ENCODE assay signal across 28 mouse cellular contexts in the genomic region with DNA sequence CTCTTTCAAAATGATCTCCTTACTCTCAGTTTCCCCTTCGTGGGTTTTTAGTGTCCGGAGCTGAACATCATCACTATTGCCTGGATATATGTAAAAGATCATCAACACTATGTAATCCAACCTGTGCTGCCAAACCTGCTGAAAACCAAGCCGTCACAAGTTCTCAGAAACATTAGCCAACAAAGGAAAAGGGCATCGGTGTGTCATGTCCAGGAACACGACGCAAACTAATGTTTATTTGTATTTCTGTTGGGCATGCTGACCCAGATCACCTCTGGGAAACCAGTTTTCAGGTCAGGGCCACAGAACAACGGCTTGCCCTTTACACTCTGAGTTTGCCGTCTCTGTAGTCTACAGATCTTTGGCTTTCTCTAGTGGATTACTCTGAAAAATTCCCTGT.
A peak's percentile ranks its signal among the peaks of the same experiment; 100 is the strongest.
DNase-seq lines count a peak whose midpoint lies in the region; ATAC-seq and TF ChIP-seq lines count a peak whose summit lies in the region.
"Had no signal": no experiment of that assay in that cellular context is flagged by ENCODE, and none has a peak within 500 bp of the region (broad histone marks: within the 10 kb centered on the region; RNA-seq: fewer than 3 reads in every experiment).

No protein-coding gene starts in this region.

- H3K4me2 ChIP-seq in kidney, embryonic 14.5 days (replicated peaks; ENCODE audit: low read depth, low read length) = no peak overlapping the region
- H3K4me2 ChIP-seq in liver, postnatal 0 days (ENCODE audit: low read depth, low read length) = no peak overlapping the region
- H3K4me2 ChIP-seq in liver, embryonic 11.5 days = no peak overlapping the region
- H3K4me2 ChIP-seq: embryonic facial prominence, embryonic 12.5 days; forebrain, embryonic 15.5 days; hindbrain, embryonic 15.5 days; limb, embryonic 13.5 days; liver, embryonic 15.5 days; midbrain, embryonic 12.5 days; neural tube, embryonic 12.5 days had no signal

- intact Hi-C loops in gastrocnemius, postnatal 36 days (cut with DNase I) = no loop called here

- H3K4me1 ChIP-seq in kidney, embryonic 14.5 days (ENCODE audit: control insufficient read depth, insufficient read depth, low read length) = no peaks in the 10 kb centered on the region
- H3K4me1 ChIP-seq in liver, postnatal 0 days (ENCODE audit: insufficient read depth) = peaks cover 5% of the 10 kb centered on the region
- no peaks in the 10 kb centered on the region for H3K4me1 ChIP-seq in liver, embryonic 11.5 days (replicated peaks; ENCODE audit: control insufficient read depth, insufficient read depth, low read length)
- H3K4me1 ChIP-seq: embryonic facial prominence, embryonic 12.5 days; forebrain, embryonic 15.5 days; hindbrain, embryonic 15.5 days; limb, embryonic 13.5 days; liver, embryonic 15.5 days; megakaryocyte, embryonic 14.5 days; midbrain, embryonic 12.5 days; neural tube, embryonic 12.5 days had no signal

- H3K27ac ChIP-seq in kidney, embryonic 14.5 days (ENCODE audit: low read depth, low read length) = no peak overlapping the region
- peak overlapping the region; percentile 82 for H3K27ac ChIP-seq in liver, postnatal 0 days (ENCODE audit: low read depth)
- H3K27ac ChIP-seq in liver, embryonic 11.5 days (ENCODE audit: low read depth, low read length) = no peak overlapping the region
- H3K27ac ChIP-seq: embryonic facial prominence, embryonic 12.5 days; forebrain, embryonic 15.5 days; hindbrain, embryonic 10.5 days; hindbrain, embryonic 15.5 days; limb, embryonic 13.5 days; liver, embryonic 15.5 days; midbrain, embryonic 12.5 days; neural tube, embryonic 12.5 days had no signal

- H3K9me3 ChIP-seq in kidney, embryonic 14.5 days (ENCODE audit: control insufficient read depth, low read length) = no peaks in the 10 kb centered on the region
- no peaks in the 10 kb centered on the region for H3K9me3 ChIP-seq in liver, postnatal 0 days (ENCODE audit: low read length)
- H3K9me3 ChIP-seq in liver, embryonic 11.5 days (ENCODE audit: control insufficient read depth, low read length) = no peaks in the 10 kb centered on the region
- H3K9me3 ChIP-seq: embryonic facial prominence, embryonic 12.5 days; forebrain, embryonic 15.5 days; hindbrain, embryonic 10.5 days; hindbrain, embryonic 15.5 days; limb, embryonic 13.5 days; liver, embryonic 15.5 days; midbrain, embryonic 12.5 days; neural tube, embryonic 12.5 days had no signal

- H3K36me3 ChIP-seq in kidney, embryonic 14.5 days (ENCODE audit: control insufficient read depth, insufficient read depth, low read length) = no peaks in the 10 kb centered on the region
- no peaks in the 10 kb centered on the region for H3K36me3 ChIP-seq in liver, postnatal 0 days (replicated peaks; ENCODE audit: insufficient read depth, low read length)
- no peaks in the 10 kb centered on the region for H3K36me3 ChIP-seq in liver, embryonic 11.5 days (ENCODE audit: control insufficient read depth, insufficient read depth, low read length)
- H3K36me3 ChIP-seq: embryonic facial prominence, embryonic 12.5 days; forebrain, embryonic 15.5 days; hindbrain, embryonic 10.5 days; hindbrain, embryonic 15.5 days; limb, embryonic 13.5 days; liver, embryonic 15.5 days; midbrain, embryonic 12.5 days; neural tube, embryonic 12.5 days had no signal

- ATAC-seq in kidney, embryonic 14.5 days (ENCODE audit: low FRiP score, low TSS enrichment) = no peak
- ATAC-seq in liver, postnatal 0 days = peak; percentile 98
- no peak for ATAC-seq in liver, embryonic 11.5 days (replicated peaks; ENCODE audit: low FRiP score)
- ATAC-seq: CD4-positive, CD25-positive, alpha-beta regulatory T cell, adult 4 months; forebrain, embryonic 15.5 days; inflammation-experienced regulatory T-cells, adult 6 months had no signal

- no peak for TF ChIP-seq CTCF in liver, postnatal 0 days (IDR thresholded peaks at IDR 0.05; ENCODE audit: low read depth)

- WGBS in kidney, embryonic 14.5 days = 84% methylated on average over 8 of the region's 8 CpGs
- WGBS in liver, postnatal 0 days (ENCODE audit: insufficient replicate concordance) = 63% methylated on average over 8 of the region's 8 CpGs
- WGBS in liver, embryonic 11.5 days = 81% methylated on average over 8 of the region's 8 CpGs

- DNase-seq in gastrocnemius, adult 18-20 months (ENCODE audit: low spot score) = peak; percentile 11
- DNase-seq in gastrocnemius, postnatal 36 days = no peak
- DNase-seq in kidney, postnatal 25 days = peak; percentile 14 to 42
- peak; percentile 53 for DNase-seq in liver, postnatal 0 days
- DNase-seq in liver, embryonic 11.5 days (ENCODE audit: low spot score) = no peak
- no peak for DNase-seq in left cerebral cortex, adult 18-20 months (ENCODE audit: low spot score in 2 of 2)
- DNase-seq: cerebellum, adult 11-12 months; cerebellum, adult 9-11 months; embryo, embryonic 11 days; heart, postnatal 14 days; kidney, adult 11 months; lung, postnatal 4 days; right cerebral cortex, adult 18-20 months; thymus, adult 2 months; thymus, postnatal 36 days had no signal

- no peak overlapping the region for H3K4me3 ChIP-seq in kidney, embryonic 14.5 days (ENCODE audit: low read length)
- H3K4me3 ChIP-seq in liver, postnatal 0 days (ENCODE audit: low read depth, low read length) = no peak overlapping the region
- no peak overlapping the region for H3K4me3 ChIP-seq in liver, embryonic 11.5 days (ENCODE audit: low read depth, low read length)
- H3K4me3 ChIP-seq: embryonic facial prominence, embryonic 12.5 days; forebrain, embryonic 15.5 days; hindbrain, embryonic 10.5 days; hindbrain, embryonic 15.5 days; limb, embryonic 13.5 days; liver, embryonic 15.5 days; megakaryocyte, embryonic 14.5 days; midbrain, embryonic 12.5 days; myocyte; neural tube, embryonic 12.5 days had no signal

- TF ChIP-seq EP300 in liver, postnatal 0 days (IDR thresholded peaks at IDR 0.05; ENCODE audit: low read depth) = peak; percentile 88

- H3K9ac ChIP-seq in kidney, embryonic 14.5 days (ENCODE audit: low read depth, low read length) = no peak overlapping the region
- no peak overlapping the region for H3K9ac ChIP-seq in liver, postnatal 0 days (replicated peaks)
- H3K9ac ChIP-seq in liver, embryonic 11.5 days (ENCODE audit: low read depth, low read length) = no peak overlapping the region
- H3K9ac ChIP-seq: embryonic facial prominence, embryonic 12.5 days; forebrain, embryonic 15.5 days; hindbrain, embryonic 15.5 days; limb, embryonic 13.5 days; liver, embryonic 15.5 days; midbrain, embryonic 12.5 days; neural tube, embryonic 12.5 days had no signal

- no peaks in the 10 kb centered on the region for H3K27me3 ChIP-seq in kidney, embryonic 14.5 days (ENCODE audit: control insufficient read depth, insufficient read depth, low read length)
- H3K27me3 ChIP-seq in liver, postnatal 0 days (ENCODE audit: insufficient read depth, low read length) = no peaks in the 10 kb centered on the region
- H3K27me3 ChIP-seq in liver, embryonic 11.5 days (replicated peaks; ENCODE audit: control insufficient read depth, insufficient read depth, low read length) = no peaks in the 10 kb centered on the region
- H3K27me3 ChIP-seq: embryonic facial prominence, embryonic 12.5 days; forebrain, embryonic 15.5 days; hindbrain, embryonic 15.5 days; limb, embryonic 13.5 days; liver, embryonic 15.5 days; midbrain, embryonic 12.5 days; neural tube, embryonic 12.5 days had no signal

Comparison
In these comparisons a context has a peak if more than half of its experiments do, and no peak if none do; other contexts are left out.
1. DNase-seq: peak in gastrocnemius, adult 18-20 months (single experiment), kidney, postnatal 25 days (2 of 2) and liver, postnatal 0 days (single experiment); none in gastrocnemius, postnatal 36 days (0 of 2), liver, embryonic 11.5 days (single experiment) and left cerebral cortex, adult 18-20 months (0 of 2).